Mouse (Mus musculus): ENCODE measurements around the gene Lsamp. TPM values are rescaled to one million over a fixed set of nuclear protein-coding genes. Genes with fewer than 3 reads are reported as not detected.

The Lsamp gene
- polyA plus RNA-seq, 1 experiment: 0.04 TPM

DNA sequence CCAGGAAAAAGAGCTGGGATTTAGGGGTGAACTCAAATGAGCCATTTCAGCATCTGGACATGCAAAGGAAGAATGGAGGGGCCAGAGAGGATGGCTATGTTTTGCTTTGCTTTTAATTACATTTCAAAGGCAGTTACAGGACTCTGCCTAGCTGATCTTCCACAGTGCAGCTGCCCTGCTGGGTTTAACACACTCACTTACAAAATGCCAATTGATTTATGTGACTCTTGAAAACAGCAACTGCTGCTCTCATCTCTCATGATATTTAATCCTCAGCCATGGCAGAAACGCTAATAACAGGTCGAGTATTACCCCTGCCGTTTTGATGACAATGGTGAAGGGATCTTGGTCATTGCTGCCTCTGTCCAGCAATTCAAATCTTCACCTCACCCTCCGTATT is 2139.7 kb downstream of the Lsamp start:
- H3K27me3 ChIP-seq (ENCODE audit: control insufficient read depth, insufficient read depth, low read length): no peaks in the 10 kb centered on the region
- no peak for TF ChIP-seq CTCF (IDR thresholded peaks at IDR 0.05; ENCODE audit: extremely low read depth, insufficient read depth, insufficient read length, insufficient replicate concordance)
- no peak for TF ChIP-seq POLR2A (IDR thresholded peaks at IDR 0.05; ENCODE audit: low read depth, low read length)
- H3K36me3 ChIP-seq (ENCODE audit: control insufficient read depth, insufficient read depth, low read length): no peaks in the 10 kb centered on the region
- DNase-seq (ENCODE audit: low read depth in 1 of 2, low spot score in 2 of 2): no peak
- 74% methylated on average over 4 of the region's 4 CpGs for WGBS
- H3K4me1 ChIP-seq (ENCODE audit: control insufficient read depth, insufficient read depth, insufficient read length): no peaks in the 10 kb centered on the region
- no peak overlapping the region; the same call in 1 of the 2 replicates for H3K4me3 ChIP-seq (ENCODE audit: extremely low read depth, insufficient read depth, insufficient read length)
- no peak overlapping the region for H3K27ac ChIP-seq (ENCODE audit: insufficient read depth, low read length)

GRCm38 (mm10) chr16:42126061-42126460 is 2141.9 kb downstream of the Lsamp start:
- Histone ChIP-seq H3K27me3 (ENCODE audit: control insufficient read depth, insufficient read depth, low read length) (no peaks in the 10 kb centered on the region), H3K27ac (ENCODE audit: insufficient read depth, low read length) (no peak overlapping the region), H3K36me3 (ENCODE audit: control insufficient read depth, insufficient read depth, low read length) (no peaks in the 10 kb centered on the region), H3K4me1 (ENCODE audit: control insufficient read depth, insufficient read depth, insufficient read length) (no peaks in the 10 kb centered on the region), H3K4me3 (ENCODE audit: extremely low read depth, insufficient read depth, insufficient read length) (no peak overlapping the region)
- WGBS: 74% methylated on average over 2 of the region's 2 CpGs
- DNase-seq (ENCODE audit: low read depth in 1 of 2, low spot score in 2 of 2): no peak
- TF ChIP-seq POLR2A (IDR thresholded peaks at IDR 0.05; ENCODE audit: low read depth, low read length) (no peak), CTCF (IDR thresholded peaks at IDR 0.05; ENCODE audit: extremely low read depth, insufficient read depth, insufficient read length, insufficient replicate concordance) (no peak)

GRCm38 (mm10) chr16:42147164-42147563 is 2163.0 kb downstream of the Lsamp start:
- 87% methylated on average over 6 of the region's 6 CpGs for WGBS
- H3K27me3 ChIP-seq (ENCODE audit: control insufficient read depth, insufficient read depth, low read length): no peaks in the 10 kb centered on the region
- no peak overlapping the region for H3K4me3 ChIP-seq (ENCODE audit: extremely low read depth, insufficient read depth, insufficient read length)
- TF ChIP-seq POLR2A (IDR thresholded peaks at IDR 0.05; ENCODE audit: low read depth, low read length) (no peak), CTCF (IDR thresholded peaks at IDR 0.05; ENCODE audit: extremely low read depth, insufficient read depth, insufficient read length, insufficient replicate concordance) (no peak)
- H3K4me1 ChIP-seq (ENCODE audit: control insufficient read depth, insufficient read depth, insufficient read length): no peaks in the 10 kb centered on the region
- no peaks in the 10 kb centered on the region for H3K36me3 ChIP-seq (ENCODE audit: control insufficient read depth, insufficient read depth, low read length)
- DNase-seq (ENCODE audit: low read depth in 1 of 2, low spot score in 2 of 2): no peak
- H3K27ac ChIP-seq (ENCODE audit: insufficient read depth, low read length): no peak overlapping the region

DNA sequence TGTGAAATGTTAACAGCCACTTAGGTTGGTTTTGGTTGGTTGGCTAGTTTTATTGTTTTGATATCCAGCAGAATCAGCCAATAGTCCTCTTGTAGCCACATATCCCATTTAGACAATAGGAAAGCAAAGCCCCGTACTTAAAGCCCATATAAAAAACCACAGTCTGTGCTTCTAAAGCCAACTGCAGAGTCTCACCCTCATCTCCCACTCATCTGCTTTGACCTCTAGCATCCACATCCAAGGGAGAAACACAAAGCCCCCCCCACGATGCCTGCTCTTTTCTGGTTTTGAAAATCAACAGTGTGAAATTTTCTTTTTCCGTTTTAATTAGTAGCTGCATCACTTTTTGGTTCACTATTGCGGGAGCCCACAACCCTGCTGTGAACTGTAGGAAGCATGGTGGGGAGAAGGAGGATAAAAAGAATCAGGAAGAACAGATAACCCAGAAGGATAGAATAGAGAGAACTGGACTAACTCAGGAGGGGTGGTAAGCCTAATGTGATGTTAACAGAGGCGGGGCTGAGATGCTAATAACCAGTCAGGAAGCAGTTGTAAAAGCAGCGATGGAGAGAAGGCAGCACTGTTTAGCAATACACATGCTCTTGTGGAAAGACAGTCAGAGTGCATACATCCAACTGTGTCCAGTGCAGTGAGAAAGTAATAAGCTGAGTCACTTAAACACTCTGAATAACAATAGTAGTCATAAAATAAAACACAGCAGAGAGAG is 2165.2 kb downstream of the Lsamp start:
- no peak for DNase-seq (ENCODE audit: low read depth in 1 of 2, low spot score in 2 of 2)
- WGBS: 75% methylated on average over 6 of the region's 6 CpGs
- H3K4me1 ChIP-seq (ENCODE audit: control insufficient read depth, insufficient read depth, insufficient read length): no peaks in the 10 kb centered on the region
- no peak overlapping the region for H3K4me3 ChIP-seq (ENCODE audit: extremely low read depth, insufficient read depth, insufficient read length)
- no peak for TF ChIP-seq POLR2A (IDR thresholded peaks at IDR 0.05; ENCODE audit: low read depth, low read length)
- TF ChIP-seq CTCF (IDR thresholded peaks at IDR 0.05; ENCODE audit: extremely low read depth, insufficient read depth, insufficient read length, insufficient replicate concordance): no peak
- no peaks in the 10 kb centered on the region for H3K36me3 ChIP-seq (ENCODE audit: control insufficient read depth, insufficient read depth, low read length)
- H3K27ac ChIP-seq (ENCODE audit: insufficient read depth, low read length): no peak overlapping the region
- H3K27me3 ChIP-seq (ENCODE audit: control insufficient read depth, insufficient read depth, low read length): no peaks in the 10 kb centered on the region

- no peak for DNase-seq (ENCODE audit: low read depth in 1 of 2, low spot score in 2 of 2)
- 61% methylated on average over 8 of the region's 8 CpGs for WGBS
- Histone ChIP-seq H3K36me3 (ENCODE audit: control insufficient read depth, insufficient read depth, low read length) (no peaks in the 10 kb centered on the region), H3K4me1 (ENCODE audit: control insufficient read depth, insufficient read depth, insufficient read length) (no peaks in the 10 kb centered on the region), H3K4me3 (ENCODE audit: extremely low read depth, insufficient read depth, insufficient read length) (no peak overlapping the region), H3K27me3 (ENCODE audit: control insufficient read depth, insufficient read depth, low read length) (no peaks in the 10 kb centered on the region), H3K27ac (ENCODE audit: insufficient read depth, low read length) (no peak overlapping the region)
- TF ChIP-seq CTCF (IDR thresholded peaks at IDR 0.05; ENCODE audit: extremely low read depth, insufficient read depth, insufficient read length, insufficient replicate concordance) (no peak), POLR2A (IDR thresholded peaks at IDR 0.05; ENCODE audit: low read depth, low read length) (no peak)
Measured at GRCm38 (mm10) chr16:42152640-42153039, 2168.5 kb downstream of the Lsamp start.

DNA sequence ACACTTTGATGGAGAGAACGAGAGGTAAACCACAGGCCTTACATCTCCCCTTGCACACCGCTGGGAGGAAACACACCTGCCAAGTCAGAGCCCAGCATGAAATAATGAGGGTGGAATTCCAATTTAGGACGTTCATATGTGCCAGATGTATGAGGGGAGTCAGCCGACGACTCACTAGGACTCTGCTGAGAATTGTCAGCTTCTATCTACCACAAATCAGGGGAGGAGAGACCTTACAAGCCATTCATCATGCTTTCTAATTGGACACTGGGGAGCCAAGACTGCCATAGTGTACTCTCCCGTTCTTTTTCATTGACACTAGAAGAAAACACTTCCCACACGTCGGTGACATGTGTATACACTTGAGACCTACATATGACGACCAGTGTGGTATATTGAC is 2173.7 kb downstream of the Lsamp start:
- WGBS: 86% methylated on average over 9 of the region's 9 CpGs
- Histone ChIP-seq H3K36me3 (ENCODE audit: control insufficient read depth, insufficient read depth, low read length) (no peaks in the 10 kb centered on the region), H3K4me3 (ENCODE audit: extremely low read depth, insufficient read depth, insufficient read length) (no peak overlapping the region), H3K27me3 (ENCODE audit: control insufficient read depth, insufficient read depth, low read length) (no peaks in the 10 kb centered on the region), H3K27ac (ENCODE audit: insufficient read depth, low read length) (no peak overlapping the region), H3K4me1 (ENCODE audit: control insufficient read depth, insufficient read depth, insufficient read length) (no peaks in the 10 kb centered on the region)
- no peak for DNase-seq (ENCODE audit: low read depth in 1 of 2, low spot score in 2 of 2)
- no peak for TF ChIP-seq CTCF (IDR thresholded peaks at IDR 0.05; ENCODE audit: extremely low read depth, insufficient read depth, insufficient read length, insufficient replicate concordance)
- TF ChIP-seq POLR2A (IDR thresholded peaks at IDR 0.05; ENCODE audit: low read depth, low read length): no peak

- Histone ChIP-seq H3K27me3 (ENCODE audit: control insufficient read depth, insufficient read depth, low read length) (no peaks in the 10 kb centered on the region), H3K36me3 (ENCODE audit: control insufficient read depth, insufficient read depth, low read length) (no peaks in the 10 kb centered on the region), H3K27ac (ENCODE audit: insufficient read depth, low read length) (no peak overlapping the region), H3K4me3 (ENCODE audit: extremely low read depth, insufficient read depth, insufficient read length) (no peak overlapping the region), H3K4me1 (ENCODE audit: control insufficient read depth, insufficient read depth, insufficient read length) (no peaks in the 10 kb centered on the region)
- peak; percentile 49; the same call in 1 of the 2 replicates for TF ChIP-seq CTCF (IDR thresholded peaks at IDR 0.05; ENCODE audit: extremely low read depth, insufficient read depth, insufficient read length, insufficient replicate concordance)
- no peak for TF ChIP-seq POLR2A (IDR thresholded peaks at IDR 0.05; ENCODE audit: low read depth, low read length)
- DNase-seq (ENCODE audit: low read depth in 1 of 2, low spot score in 2 of 2): peak; percentile 57 to 58
Measured at GRCm38 (mm10) chr16:42164941-42165340, 2180.8 kb downstream of the Lsamp start.
